Mouse (Mus musculus) brain, embryonic 18.5 days (tissue): ENCODE data around the gene Elp5.

ENCODE experiments used
- DNase-seq: peaks from one replicate; pipeline ENCODE4 v3.0.0-alpha.2; 2012; ENCODE audit warnings: low read depth, low spot score

Elp5 gene

DNA sequence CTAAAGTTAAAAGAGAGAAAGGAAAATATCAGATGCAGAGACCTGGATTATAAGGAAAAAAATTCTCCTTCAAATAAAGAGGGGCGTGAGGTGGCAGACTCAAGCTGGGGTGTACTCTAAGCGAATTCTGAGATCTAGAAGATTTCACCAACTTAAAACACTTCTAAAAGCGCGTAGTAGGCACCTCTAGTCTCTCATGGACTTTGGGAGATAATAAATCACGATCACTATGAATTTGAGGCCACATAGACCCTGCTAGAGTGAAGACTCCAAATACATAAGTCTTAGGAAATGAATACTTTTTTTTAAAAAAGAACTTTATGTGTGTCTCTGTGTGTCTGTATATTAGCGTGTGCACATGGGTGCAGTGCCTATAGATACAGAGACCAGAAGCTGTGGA lies 33.4 kb upstream of the Elp5 start:
- DNase-seq: no peak

DNA sequence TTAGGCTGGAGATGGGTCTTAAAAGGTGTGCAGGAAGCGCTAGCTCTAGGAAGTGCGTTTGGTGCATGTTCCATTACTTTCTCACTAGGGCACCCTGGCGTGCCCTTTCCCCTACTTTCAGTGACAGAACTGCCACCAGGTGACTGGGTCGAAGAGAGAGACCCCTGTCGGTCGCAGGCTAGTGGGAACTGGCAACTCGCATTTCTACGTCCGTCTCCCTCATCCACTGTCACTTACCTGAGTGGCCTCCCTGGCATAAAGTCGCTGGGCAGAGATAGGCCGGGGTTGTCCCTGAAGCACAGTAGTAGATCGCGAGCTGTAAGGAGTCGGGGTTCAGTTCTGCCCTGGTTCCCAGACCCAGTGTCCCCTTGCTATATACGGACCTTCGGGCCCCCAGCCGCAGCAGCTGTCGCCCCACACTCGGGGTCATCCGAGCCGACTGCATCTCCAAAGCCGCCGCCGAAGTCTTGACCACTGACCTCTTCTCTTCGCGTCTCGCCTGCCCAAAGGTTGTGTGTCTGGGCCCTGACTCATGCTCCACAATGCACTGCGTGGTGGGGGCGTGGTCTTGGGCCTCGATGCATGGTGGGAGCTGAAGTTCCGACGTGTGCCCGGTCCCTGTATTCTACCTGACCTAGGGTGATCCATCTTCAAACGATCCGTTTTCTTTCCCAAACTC lies 32.7 kb upstream of the Elp5 start, which contains the start of gene Acadvl:
Gene Acadvl, minus strand, starts transcription at position 532 of the 679 bp plus-strand sequence.
- no peak for DNase-seq

DNA sequence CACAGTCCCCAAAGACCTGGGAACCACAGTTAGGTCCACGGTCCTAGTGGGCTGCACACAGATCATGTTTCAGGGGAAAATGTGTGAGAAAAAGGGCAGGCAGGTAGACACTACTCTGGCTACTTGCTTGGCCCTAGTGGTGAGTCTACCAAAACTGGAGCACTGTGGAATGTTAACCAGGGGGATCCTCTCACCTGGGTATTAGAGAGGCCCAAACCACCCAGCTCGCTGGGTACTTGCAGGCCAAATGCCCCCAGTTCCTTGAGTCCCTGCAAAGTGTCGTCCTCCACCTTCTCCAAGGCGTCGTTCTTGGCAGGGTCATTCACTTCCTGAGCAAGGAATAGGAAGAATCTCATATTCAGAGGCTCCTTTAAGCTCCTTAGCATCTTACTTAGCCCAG lies 31.7 kb upstream of the Elp5 start:
- DNase-seq: no peak

DNA sequence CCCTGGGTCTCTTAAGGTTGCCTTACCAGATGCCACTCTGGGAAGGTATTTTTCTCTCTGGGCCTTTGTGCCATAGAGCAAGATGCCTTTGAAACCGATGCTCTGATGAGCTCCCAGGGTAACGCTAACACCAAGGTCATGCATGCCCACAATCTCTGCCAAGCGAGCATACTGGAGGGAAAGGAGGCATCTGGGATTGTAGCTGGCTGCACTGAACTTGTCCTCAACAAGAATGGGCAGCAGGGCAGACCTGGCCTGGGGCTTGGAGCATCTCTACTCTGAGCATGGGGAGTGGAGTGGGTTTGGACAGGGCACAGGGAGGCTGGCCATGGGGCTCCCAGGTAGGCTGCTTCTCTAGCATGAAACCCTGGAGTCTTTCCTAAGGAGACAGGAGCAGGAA lies 31.1 kb upstream of the Elp5 start:
- DNase-seq: no peak

DNA sequence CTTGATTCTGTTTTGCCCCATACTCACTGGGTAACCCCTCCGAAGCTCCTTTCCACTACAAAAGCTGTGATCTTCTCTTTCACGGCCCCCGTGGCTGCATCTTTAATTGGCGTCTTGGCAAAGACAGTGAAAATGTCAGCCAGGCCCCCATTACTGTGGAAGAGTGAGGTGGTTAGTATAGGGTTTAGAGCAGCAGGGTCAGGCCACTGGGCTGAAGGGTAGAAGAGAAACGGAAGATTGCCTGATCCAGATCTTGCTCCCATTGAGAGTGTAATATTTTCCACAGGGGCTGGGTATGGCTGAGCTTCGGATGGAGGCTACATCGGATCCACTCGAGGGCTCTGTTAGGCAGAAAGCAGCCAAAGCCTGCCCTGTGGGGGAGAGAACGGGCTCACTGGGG lies 30.6 kb upstream of the Elp5 start:
- no peak for DNase-seq

DNA sequence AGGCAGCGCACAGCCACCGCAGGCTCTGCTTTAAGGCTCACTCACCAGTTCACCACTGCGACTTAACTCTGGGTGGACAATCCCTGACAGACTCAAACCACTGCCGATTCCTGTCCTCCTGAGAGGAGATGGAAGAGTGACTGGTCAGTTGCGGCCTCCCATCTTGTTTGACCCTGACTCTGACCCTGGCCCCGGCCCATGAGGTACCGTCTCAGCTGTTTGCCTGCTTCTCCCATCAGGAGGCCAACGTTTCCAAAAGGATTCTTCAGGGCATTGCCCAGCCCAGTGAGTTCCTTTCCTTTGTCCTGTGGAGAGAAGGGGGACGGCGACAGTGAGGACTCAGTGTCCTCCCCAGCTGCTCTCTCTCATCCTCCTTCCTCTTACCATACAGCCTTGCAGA lies 28.6 kb upstream of the Elp5 start:
- DNase-seq: no peak

DNA sequence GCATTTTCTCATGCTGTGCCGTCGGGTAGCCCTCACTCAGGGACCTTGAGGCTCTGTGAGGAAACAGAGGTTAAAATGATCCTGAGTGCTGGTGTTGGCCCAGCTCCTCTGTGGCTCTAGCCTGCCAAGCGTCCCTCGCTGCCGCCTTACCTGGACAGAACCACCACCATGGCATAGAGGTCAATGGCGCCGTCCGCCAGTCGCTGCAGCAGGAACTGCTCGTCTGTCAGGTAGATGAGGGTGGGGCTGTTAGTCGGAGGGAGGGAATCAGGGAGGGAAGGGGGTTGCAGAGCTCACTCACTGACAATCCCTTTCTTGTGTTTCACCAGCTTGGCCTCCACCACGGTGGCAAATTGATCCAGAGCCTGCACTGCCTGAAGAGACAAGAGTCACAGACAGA lies 28.2 kb upstream of the Elp5 start:
- DNase-seq: no peak

DNA sequence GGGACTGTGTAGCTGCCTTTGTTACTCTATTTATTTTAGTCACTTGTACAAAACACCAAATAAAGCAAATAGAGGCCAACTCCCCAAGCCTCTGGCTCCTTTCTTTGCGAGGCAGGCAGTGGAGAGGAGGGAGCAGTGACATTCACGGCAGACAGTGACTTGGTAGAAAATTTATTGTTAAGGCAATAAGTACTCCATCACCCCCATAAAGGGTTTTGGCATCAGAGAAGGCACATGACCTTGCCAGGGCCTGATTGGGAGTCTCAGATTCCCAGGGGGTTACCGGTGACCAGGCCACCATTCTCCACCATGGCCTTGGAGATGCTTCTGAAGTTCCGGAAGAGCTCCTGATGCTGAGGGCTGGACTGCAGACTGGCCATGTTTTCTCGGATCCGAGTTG lies 27.7 kb upstream of the Elp5 start:
- DNase-seq: no peak

DNA sequence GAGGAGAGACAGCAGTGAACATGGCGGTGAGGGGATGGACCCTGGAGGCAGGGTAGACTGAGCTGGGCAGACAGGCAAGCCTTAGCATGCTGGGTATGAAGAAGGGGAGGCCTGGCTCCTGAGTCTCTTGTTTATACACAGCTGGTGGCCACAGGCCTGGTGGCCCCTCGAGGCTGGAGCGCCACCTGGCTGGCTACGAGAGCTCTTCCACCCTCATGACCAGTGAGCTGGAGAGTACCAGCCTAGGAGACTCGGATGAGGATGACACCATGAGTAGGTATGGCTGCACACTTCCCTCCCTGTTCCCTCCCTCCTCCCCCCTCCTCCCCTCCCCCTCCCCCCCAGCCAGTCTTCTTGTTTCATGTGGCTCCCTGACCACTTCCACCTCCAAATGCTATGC lies 23.2 kb upstream of the Elp5 start:
- no peak for DNase-seq

DNA sequence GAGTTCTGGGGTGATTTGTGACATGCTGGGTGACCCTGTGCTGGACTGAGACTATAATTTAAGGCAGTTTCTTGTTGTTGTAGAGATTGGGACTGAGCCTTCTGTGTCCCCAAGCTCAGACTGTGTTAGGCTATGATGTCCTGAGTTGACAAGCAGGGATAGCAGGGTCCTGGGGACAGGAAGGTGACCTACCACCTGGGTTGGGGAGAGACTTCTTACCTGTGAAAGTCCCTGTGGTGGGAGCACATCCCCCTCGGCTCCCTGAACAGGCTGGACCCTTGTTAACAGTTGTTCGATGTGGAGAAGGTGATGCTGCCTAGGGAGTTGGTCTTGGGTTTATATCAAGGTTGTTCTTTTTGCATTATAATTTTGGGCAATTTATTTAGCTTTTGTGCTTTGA lies 20.2 kb upstream of the Elp5 start:
- no peak for DNase-seq

DNA sequence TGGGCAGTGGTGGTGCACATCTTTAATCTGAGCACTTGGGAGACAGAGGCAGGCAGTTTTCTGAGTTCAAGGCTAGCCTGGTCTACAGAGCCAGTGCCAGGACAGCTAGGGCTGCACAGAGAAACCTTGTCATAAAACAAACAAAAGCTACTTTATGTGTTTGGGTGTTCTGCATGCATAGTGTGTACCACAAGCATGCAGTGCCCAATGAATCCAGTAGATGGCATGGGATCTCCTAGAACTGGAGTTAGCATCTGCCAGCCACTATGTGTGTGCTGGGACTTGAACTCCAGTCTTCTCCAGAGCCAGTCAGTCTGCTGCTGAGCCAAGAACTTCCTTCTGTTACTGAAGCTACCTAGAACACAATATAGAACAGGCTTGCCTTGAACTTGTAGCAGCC lies 19.5 kb upstream of the Elp5 start:
- no peak for DNase-seq

DNA sequence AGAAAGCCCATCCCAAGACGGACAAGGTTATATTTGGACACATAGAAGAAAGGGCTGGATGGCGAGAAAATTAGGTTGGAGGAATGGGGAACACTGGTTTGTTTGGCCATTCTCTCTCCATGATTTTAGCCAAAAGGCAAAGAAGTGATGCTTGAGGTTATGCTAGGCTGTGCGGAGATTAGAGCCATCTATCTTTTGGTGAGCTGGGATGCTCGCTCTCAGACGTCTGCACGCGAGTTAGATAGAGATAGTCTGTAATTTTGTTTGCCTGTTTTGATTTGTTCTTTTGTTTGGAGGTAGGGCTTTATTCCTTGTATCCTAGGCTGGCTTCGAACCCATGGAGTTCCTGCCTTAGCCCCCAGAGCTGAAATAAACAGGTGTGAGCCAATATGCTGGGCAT lies 18.8 kb upstream of the Elp5 start:
- DNase-seq: no peak

DNA sequence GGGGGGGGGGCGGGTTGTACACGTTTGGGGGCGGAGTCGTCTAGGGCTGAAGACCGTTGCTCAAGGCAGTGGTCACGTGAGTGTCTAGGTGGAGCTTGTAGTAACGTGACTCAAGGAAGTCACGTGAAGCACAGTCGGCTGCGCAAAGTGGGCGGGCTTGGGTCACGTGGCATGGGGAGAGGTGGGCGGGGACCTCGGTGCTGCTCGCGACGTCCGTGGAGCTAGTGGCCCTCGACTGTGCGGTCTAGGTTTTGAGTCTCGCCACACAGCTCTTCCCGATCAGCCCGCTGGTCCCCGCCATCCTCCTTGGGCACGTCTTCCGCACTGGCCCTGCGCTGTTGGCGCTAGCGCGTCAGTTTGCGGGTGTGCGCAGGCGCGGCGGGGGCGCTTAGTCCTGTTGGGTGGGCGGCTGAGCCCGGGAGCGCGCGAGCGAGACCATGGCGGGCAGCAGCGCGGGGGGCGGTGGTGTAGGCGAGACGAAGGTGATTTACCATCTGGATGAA lies 18.1 kb upstream of the Elp5 start, which contains the start of gene Dvl2:
Gene Dvl2, plus strand, starts transcription at position 200 of the 503 bp plus-strand sequence.
- peak; percentile 92 for DNase-seq

DNA sequence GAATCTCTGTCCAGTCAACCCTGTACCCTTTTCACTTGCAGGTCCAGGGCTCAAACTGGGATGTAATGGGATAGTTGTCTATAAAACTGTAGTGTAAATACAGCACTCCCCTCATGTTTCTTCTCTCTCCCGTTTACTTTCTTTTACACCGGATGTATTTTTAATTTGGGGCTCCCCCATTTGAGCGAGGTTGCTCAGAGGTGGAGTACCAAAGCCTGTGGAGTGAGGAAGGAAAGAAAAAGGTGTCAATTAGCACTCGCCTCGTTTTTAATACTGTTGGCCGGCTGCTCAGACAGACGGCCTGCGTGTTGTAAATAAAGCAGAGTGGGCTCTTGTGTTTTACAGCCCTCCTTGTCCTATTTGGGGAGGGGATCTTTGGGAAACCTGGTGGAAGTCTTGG lies 17.3 kb upstream of the Elp5 start:
- no peak for DNase-seq

DNA sequence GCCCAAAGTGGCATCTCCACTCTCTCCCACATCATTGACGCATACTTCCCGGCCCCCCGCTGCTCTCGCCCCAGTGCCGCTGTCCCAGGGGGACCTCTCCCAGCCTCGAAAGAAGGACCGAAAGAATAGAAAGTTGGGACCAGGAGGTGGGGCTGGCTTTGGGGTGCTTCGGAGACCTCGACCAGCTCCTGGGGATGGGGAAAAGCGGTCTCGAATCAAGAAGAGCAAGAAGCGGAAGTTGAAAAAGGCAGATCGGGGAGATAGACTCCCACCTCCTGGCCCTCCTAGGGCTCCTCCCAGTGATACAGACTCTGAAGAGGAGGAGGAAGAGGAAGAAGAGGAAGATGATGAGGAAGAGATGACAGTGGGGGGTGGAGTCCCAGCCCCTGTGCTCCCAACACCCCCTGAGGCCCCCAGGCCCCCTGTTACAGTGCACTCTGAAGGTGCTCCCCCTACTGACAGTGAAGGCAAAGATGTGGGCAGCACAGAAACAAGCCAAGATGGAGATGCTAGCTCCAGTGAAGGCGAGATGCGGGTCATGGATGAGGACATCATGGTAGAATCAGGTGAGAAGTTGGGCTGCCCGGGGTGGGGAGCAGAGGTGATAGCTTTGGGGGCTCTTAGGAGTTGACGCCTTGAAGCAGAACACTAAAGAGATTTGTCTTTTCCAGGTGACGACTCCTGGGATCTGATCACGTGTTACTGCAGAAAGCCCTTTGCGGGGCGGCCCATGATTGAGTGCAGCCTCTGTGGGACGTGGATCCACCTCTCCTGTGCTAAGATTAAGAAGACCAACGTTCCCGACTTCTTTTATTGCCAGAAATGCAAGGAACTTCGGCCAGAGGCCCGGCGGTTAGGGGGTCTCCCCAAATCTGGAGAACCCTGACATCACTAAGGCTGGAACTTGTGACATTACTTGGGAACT lies 16.5 kb upstream of the Elp5 start:
- DNase-seq: no peak

DNA sequence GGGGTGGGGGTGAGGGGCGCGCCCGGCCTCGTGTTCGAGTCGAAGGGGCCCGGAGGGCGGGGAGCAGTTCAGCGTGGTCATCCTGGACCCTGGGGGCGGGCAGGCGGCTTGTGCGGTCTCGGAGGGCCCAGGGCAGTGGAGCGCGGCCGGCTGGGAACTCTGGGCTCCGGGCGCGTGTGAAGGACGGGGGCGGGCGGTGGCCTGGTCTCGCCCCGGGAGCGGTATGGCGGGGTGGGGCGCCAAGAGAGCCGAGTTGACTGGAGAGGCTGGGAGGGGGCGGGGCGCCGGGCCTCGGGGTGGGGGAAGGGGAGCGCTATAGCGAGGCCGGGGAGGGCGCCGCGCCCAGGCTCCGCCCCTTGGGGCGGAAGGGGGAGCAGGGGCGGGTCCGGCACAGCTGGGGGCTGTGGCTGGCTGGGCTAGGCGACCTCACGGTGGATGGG lies 14.8 kb upstream of the Elp5 start:
- DNase-seq: no peak

DNA sequence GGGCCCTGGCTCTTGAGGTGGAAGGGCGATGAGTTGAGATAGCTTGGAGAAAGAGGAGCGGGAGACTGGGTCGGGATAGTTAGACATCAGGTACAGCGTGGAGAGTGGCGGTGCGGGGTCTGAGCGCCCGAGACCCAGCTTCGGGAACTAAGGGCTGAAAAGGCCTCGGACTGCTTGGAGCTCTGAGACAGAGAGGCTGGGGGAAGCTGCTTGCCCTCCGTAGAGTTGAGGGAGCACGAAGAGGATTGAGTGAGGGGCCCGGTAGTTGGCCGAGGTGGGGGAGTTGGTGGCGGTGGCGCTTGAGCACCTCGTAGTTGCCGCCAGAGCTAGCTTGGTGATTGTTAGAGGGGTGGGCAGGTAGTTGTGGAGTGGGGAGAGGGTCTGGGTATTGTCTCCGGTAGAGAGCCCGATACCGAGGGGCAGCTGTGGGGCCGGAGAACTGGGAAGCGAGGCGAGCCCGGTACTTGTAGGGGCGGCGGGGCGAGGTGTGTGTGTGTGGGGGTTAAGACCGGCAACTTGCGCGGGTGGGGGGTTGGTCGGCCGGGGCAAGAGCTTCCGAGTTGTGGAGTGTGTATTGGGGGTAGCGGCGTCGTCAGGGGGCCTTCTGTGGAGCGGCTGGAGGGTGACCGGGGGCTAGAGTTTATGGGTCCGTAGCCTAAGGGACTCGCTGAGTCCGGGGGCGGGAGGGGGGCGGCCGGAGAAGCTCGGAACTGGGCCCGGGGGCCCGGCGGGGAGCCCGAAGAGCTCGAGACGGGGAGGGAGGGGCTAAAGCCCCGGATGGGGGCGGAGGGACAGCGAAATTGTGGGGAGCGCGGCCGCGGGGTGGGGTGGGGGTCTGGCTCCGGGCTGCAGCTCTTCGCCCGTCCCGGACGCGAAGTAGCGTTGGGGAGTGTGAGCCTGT lies 14.1 kb upstream of the Elp5 start:
- no peak for DNase-seq

DNA sequence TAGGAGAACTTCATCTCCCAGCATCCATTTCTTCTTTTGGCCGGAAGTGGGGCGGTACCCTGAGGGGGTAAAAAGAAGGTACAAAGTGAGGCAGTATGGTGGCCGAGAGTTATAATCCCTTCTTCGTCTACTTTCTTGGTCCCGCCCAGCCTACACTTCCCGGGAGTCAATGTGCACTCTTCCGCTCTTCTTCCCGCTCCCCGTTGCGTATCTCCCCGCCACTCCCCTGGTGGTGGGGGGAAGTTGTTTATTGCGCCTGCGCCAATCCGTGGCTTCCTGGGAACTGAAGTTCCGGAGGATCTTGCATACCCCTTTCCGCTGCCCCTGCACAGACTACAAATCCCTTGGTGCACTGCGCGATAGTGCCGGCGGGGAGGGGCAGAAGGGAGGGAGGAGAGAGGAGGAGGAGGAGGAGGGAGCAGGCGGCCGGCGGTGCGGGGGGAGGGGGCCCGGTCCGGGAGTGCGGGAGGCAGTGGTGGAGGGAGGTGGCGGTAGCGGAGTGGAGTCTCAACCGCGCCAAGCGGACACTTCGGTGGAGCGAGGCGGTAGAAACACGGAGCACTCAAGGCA lies 13.2 kb upstream of the Elp5 start, which contains the start of gene Phf23:
Gene Phf23, plus strand, starts transcription at position 387 of the 570 bp plus-strand sequence.
- DNase-seq: peak; percentile 98

DNA sequence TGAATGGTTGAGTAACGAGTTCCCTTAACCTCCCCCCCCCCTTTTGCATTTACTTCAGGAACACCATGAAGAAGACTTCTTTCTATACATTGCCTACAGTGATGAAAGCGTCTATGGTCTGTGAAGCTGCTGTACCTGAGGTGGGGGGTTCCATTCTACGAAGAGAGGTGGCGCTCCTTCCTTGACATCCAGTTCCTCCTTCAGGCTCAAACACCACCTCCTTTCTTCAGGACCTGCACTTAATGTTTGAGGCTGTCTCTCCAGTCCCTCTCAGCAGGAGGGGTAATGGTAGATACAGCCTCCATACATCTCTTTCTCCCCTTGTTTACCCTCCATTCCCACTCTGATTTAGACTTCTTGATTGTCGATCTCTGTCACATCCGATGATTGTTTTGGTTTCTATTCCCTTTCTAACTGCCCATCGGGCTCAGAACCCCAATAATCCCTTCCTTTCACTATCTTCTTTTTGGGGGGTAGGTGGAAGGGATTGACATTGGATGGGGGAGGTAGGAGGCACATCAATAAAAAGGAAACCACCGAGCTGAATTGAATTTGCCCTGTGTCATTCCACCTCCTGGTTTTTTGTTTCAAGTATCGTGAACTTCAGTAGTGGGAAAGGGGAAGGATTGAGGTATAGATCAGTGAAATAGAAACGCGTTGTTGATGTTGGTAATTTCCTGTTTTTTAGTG lies 12.2 kb upstream of the Elp5 start:
- no peak for DNase-seq

DNA sequence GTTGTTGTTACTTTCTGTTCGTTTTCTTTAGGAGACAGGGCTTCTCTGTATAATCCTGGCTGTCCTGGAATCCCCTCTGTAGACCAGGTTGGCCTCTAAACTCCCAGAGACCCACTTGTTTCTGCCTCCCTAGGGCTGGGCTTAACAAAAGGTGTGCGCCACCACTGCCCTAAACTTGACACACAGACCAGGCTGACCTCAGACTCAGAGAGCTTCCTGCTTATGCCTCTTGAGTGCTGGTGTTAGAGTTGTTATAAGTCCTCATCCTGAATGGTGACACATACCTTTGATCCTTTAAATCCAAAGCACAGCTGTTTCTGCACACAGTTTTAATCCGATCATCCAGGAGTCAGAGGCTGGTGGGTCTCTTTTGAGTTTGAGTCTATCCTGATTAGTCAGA lies 10.6 kb upstream of the Elp5 start:
- DNase-seq: no peak

DNA sequence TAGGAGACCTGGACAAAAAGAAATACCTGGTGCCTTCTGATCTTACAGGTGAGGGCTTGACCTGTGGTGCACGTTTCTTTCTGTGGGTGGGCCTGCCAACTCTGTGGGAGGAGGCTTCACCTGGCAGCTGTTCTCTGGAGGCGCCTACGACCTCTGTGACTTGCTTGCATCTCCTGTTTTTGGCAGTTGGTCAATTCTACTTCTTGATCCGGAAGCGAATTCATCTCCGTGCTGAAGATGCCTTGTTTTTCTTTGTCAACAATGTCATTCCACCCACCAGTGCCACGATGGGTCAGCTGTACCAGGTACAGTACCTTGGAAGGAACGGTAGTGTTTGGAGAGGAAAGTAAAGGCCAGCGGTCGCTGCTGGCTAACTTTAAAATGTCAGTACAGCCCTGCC lies 10.1 kb upstream of the Elp5 start:
- DNase-seq: no peak
